Mouse (Mus musculus): ENCODE measurements around the gene Lemd2. TPM values are rescaled to one million over a fixed set of nuclear protein-coding genes. Genes with fewer than 3 reads are reported as not detected.

Gene Lemd2
- total and polyA plus RNA-seq, 3 experiments, result 46.8 to 59.7 TPM; not detected in 1

GRCm38 (mm10) chr17:27186068-27186467, 18.2 kb downstream of the Lemd2 start:
- Histone ChIP-seq H3K9me3 (replicated peaks; ENCODE audit: insufficient read depth, low read length) (no peaks in the 10 kb centered on the region), H3K27ac (ENCODE audit: control insufficient read depth, low read depth, low read length) (no peak overlapping the region), H3K79me2 (ENCODE audit: control insufficient read depth, insufficient read depth, low read length, poor library complexity) (no peaks in the 10 kb centered on the region), H3K36me3 (ENCODE audit: control insufficient read depth in 1 of 2, insufficient read depth in 2 of 2, low read length in 2 of 2) (no peaks in the 10 kb centered on the region), H3K4me1 (ENCODE audit: control insufficient read depth in 1 of 2, insufficient read depth in 2 of 2, low read length in 2 of 2) (no peaks in the 10 kb centered on the region), H3K27me3 (ENCODE audit: control insufficient read depth in 1 of 2, insufficient read depth in 2 of 2, low read length in 2 of 2) (no peaks in the 10 kb centered on the region), H3K9ac (ENCODE audit: control insufficient read depth, low read depth, low read length, poor library complexity, severe bottlenecking) (no peak overlapping the region), H3K4me3 (ENCODE audit: control insufficient read depth in 1 of 2, insufficient read depth in 1 of 2, low read depth in 2 of 2, low read length in 2 of 2) (no peak overlapping the region)
- TF ChIP-seq POLR2AphosphoS2 (IDR thresholded peaks at IDR 0.05; ENCODE audit: low read length), result no peak
- no peak for TF ChIP-seq UBTF (IDR thresholded peaks at IDR 0.05; ENCODE audit: borderline replicate concordance, insufficient read depth, low read depth, low read length)
- TF ChIP-seq SIN3A (IDR thresholded peaks at IDR 0.05; ENCODE audit: low read length), result no peak
- no peak for TF ChIP-seq GABPA (IDR thresholded peaks at IDR 0.05; ENCODE audit: low read depth, low read length)
- TF ChIP-seq ZNF384 (IDR thresholded peaks at IDR 0.05; ENCODE audit: low read depth, low read length), result no peak
- no peak for TF ChIP-seq GATA1 (IDR thresholded peaks at IDR 0.05; ENCODE audit: low read depth, low read length)
- no peak for TF ChIP-seq MAZ (IDR thresholded peaks at IDR 0.05; ENCODE audit: low read depth, low read length)
- TF ChIP-seq TBP (IDR thresholded peaks at IDR 0.05; ENCODE audit: low read depth, low read length), result no peak
- TF ChIP-seq TAL1 (IDR thresholded peaks at IDR 0.05; ENCODE audit: low read length), result no peak
- TF ChIP-seq NELFE (IDR thresholded peaks at IDR 0.05; ENCODE audit: low read depth, low read length), result no peak
- no peak for TF ChIP-seq CHD1 (IDR thresholded peaks at IDR 0.05; ENCODE audit: low read depth, low read length)
- no peak for DNase-seq (ENCODE audit: low read depth, low spot score)

DNA sequence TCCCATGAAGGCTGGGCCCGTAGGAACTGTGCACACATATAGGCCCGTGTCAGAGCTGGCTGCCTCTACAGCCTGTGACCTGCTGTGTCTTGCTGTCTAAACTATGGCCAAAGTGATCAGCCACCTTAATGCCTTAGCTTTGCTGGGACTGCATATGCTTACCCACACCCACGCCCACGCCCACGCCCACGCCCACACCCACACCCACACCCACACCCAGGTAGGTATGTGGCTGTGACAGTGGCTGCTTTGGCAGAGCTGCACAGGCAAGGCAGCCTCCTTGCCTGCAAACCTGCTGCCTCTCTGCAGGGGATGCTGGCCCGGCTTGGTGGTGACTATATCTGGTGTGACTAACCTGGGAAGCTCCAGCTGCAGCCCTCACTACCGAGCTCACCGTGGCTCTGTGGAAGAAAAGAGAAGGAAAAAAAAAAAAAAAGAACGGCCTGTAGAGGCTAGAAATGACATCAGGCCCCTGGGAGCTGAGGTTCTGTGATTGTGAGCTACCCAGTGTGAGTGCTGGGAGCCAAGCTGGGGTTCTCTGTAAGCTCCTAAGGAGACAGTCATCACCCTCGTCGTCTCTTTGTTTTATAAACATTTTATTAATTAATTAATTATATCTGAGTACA, 20.5 kb downstream of the Lemd2 start:
- no peak for DNase-seq (ENCODE audit: low read depth, low spot score)
- H3K27ac ChIP-seq (ENCODE audit: control insufficient read depth, low read depth, low read length), result no peak overlapping the region
- no peaks in the 10 kb centered on the region for H3K27me3 ChIP-seq (ENCODE audit: control insufficient read depth in 1 of 2, insufficient read depth in 2 of 2, low read length in 2 of 2)
- TF ChIP-seq POLR2AphosphoS2 (IDR thresholded peaks at IDR 0.05; ENCODE audit: low read length) (no peak), MXI1 (IDR thresholded peaks at IDR 0.05; ENCODE audit: low read depth, low read length) (no peak), CHD2 (IDR thresholded peaks at IDR 0.05; ENCODE audit: low read length) (no peak), MAFK (IDR thresholded peaks at IDR 0.05; ENCODE audit: borderline replicate concordance, low read depth, low read length) (no peak), JUND (IDR thresholded peaks at IDR 0.05; ENCODE audit: low read depth, low read length) (no peak), HCFC1 (IDR thresholded peaks at IDR 0.05; ENCODE audit: low read depth, low read length) (no peak), MEF2A (IDR thresholded peaks at IDR 0.05; ENCODE audit: extremely low read depth, insufficient replicate concordance, low read depth, low read length, poor library complexity, severe bottlenecking) (no peak), RAD21 (IDR thresholded peaks at IDR 0.05; ENCODE audit: low read depth, low read length) (no peak), USF2 (IDR thresholded peaks at IDR 0.05; ENCODE audit: borderline replicate concordance in 1 of 2, insufficient read depth in 1 of 2, low read depth in 1 of 2, low read length in 2 of 2) (no peak), E2F4 (IDR thresholded peaks at IDR 0.05; ENCODE audit: borderline replicate concordance, low read depth, low read length) (no peak), RCOR1 (IDR thresholded peaks at IDR 0.05; ENCODE audit: low read depth, low read length) (no peak), ZNF384 (IDR thresholded peaks at IDR 0.05; ENCODE audit: low read depth, low read length) (no peak), BHLHE40 (IDR thresholded peaks at IDR 0.05; ENCODE audit: borderline replicate concordance, low read depth, low read length) (no peak), TCF12 (IDR thresholded peaks at IDR 0.05; ENCODE audit: low read depth, low read length) (no peak), MYB (IDR thresholded peaks at IDR 0.05; ENCODE audit: low read depth, low read length) (no peak), MAZ (IDR thresholded peaks at IDR 0.05; ENCODE audit: low read depth, low read length) (no peak), GATA1 (IDR thresholded peaks at IDR 0.05; ENCODE audit: low read depth, low read length) (no peak), ZKSCAN1 (IDR thresholded peaks at IDR 0.05; ENCODE audit: low read depth, low read length) (no peak), NRF1 (IDR thresholded peaks at IDR 0.05; ENCODE audit: insufficient read depth, low read depth, low read length, poor library complexity, severe bottlenecking) (no peak), MYC (IDR thresholded peaks at IDR 0.05; ENCODE audit: low read depth, low read length) (no peak)
- H3K36me3 ChIP-seq (ENCODE audit: control insufficient read depth in 1 of 2, insufficient read depth in 2 of 2, low read length in 2 of 2), result no peaks in the 10 kb centered on the region
- no peaks in the 10 kb centered on the region for H3K79me2 ChIP-seq (ENCODE audit: control insufficient read depth, insufficient read depth, low read length, poor library complexity)
- no peak overlapping the region for H3K4me3 ChIP-seq (ENCODE audit: control insufficient read depth in 1 of 2, insufficient read depth in 1 of 2, low read depth in 2 of 2, low read length in 2 of 2)
- no peaks in the 10 kb centered on the region for H3K4me1 ChIP-seq (ENCODE audit: control insufficient read depth in 1 of 2, insufficient read depth in 2 of 2, low read length in 2 of 2)
- H3K9ac ChIP-seq (ENCODE audit: control insufficient read depth, low read depth, low read length, poor library complexity, severe bottlenecking), result no peak overlapping the region
- no peaks in the 10 kb centered on the region for H3K9me3 ChIP-seq (replicated peaks; ENCODE audit: insufficient read depth, low read length)
